Mouse (Mus musculus) embryonic facial prominence, embryonic 10.5 days (tissue): ENCODE measurements around the gene Ccdc62. TPM values are rescaled to one million over a fixed set of nuclear protein-coding genes. Genes with fewer than 3 reads are reported as not detected.

Source experiments
- DNase-seq: peaks from one replicate; pipeline ENCODE4 v3.0.0-alpha.2; 2017; ENCODE audit warnings: low spot score
- H3K27ac ChIP-seq: fragments of 300-500 bp; sonication (generic); replicated peaks from 2 replicates; pipeline ENCODE4 v1.5.1; 2016; ENCODE audit warnings: mild to moderate bottlenecking
- H3K27me3 ChIP-seq: fragments of 300-500 bp; sonication (generic); replicated peaks from 2 replicates; pipeline ENCODE4 v1.6.1; 2016; ENCODE audit warnings: low read depth, mild to moderate bottlenecking; ENCODE audit not compliant: poor library complexity, severe bottlenecking
- H3K36me3 ChIP-seq: fragments of 300-500 bp; sonication (generic); replicated peaks from 2 replicates; pipeline ENCODE4 v1.6.1; 2016; ENCODE audit warnings: mild to moderate bottlenecking, moderate library complexity
- H3K4me1 ChIP-seq: fragments of 300-500 bp; sonication (generic); 2 replicates; pipeline ENCODE4 v1.6.1; 2016
- H3K4me3 ChIP-seq: fragments of 300-500 bp; sonication (generic); 2 replicates; pipeline ENCODE4 v1.5.1; 2016; ENCODE audit warnings: mild to moderate bottlenecking, moderate library complexity
- H3K9me3 ChIP-seq: fragments of 300-500 bp; sonication (generic); 2 replicates; pipeline ENCODE4 v1.6.1; 2016; ENCODE audit warnings: mild to moderate bottlenecking
- WGBS: fragments of 180-500 bp; shearing (Covaris S2); methylation state at CpG from one replicate; pipeline ENCODE4 v1.1.7; 2016; 5-methylcytosine and 5-hydroxymethylcytosine counted together
- microRNA-seq: library from miRNA; unstranded; fragments of <30 nt; microRNA quantifications from one replicate; pipeline ENCODE4, GENCODE M21; 2017
- polyA plus RNA-seq: library from polyadenylated mRNA; unstranded; fragments of >200 nt; fragmentation: Nextera tagmentation; extraction: Ambion mirVana; gene quantifications from 2 replicates; pipeline ENCODE4 v1.2.1, GENCODE M21; 2016

Gene Ccdc62
- polyA plus RNA-seq, 1 experiment from 2014 or later: 5.9 TPM

DNA sequence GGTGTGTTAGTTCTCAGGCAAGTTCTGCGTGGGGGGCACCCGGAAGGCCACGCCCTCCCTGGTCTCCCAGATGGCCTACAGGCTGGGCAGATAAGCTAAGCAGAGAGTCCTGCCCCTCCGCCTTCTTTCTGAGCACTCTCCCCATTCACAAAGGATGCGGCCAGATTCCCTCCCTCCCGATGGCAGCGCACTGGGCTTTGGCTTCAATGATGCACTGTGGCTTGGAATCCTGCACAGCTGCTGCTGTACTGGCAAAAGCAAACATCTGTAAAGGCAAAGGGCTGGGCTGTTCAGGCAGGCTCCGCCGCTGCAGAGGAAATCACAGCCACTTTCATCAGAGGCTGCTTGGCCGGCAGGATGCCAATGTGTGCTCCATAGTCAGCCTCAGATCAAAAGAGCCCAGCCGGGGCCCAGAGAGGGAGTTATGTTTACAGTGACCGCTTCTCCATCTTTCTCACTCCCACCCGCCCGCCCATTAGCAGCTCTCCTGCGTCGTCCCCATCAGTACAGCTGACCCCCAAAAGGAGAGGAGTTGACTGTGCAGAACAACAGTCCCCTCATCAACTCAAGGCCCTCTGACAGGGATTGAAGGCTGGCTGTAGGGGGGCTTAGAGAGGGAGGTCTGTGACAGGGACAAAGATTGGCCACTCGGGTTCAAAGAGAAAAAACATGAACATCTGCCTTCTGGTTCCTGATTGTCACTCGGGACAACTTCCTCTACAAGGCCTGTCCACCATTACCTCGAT is 80.6 kb downstream of the Ccdc62 start:
- WGBS: 19% methylated on average over 19 of the region's 19 CpGs

DNA sequence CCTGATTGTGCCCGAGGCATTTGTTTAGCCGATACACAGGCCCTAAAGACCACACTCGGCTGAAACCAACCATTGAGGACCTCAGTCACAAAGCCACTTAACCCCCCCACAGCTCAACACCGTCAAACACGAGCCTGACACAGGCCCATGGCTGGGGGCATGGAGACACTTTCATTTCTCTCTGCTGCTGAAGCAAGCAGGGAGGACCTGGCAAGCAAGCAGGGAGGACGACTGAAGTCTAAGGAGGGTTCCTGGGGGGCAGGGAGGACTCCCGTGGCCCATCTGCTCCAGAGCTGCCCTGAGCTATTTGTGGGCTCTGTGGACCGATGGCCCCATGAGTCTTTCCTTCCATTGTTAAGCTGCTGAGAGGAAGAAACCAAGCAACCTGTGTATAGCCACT is 81.4 kb downstream of the Ccdc62 start:
- H3K27ac ChIP-seq: peak overlapping the region; percentile 80

More for the DNA sequence above, 80.6 kb downstream of the Ccdc62 start:
- no peaks in the 10 kb centered on the region for H3K27me3 ChIP-seq
- H3K4me3 ChIP-seq: peak overlapping the region; percentile 28
- H3K36me3 ChIP-seq: peaks cover 59% of the 10 kb centered on the region
- peak; percentile 61 for DNase-seq
- peak overlapping the region; percentile 80 for H3K27ac ChIP-seq
- H3K9me3 ChIP-seq: no peaks in the 10 kb centered on the region
- peaks cover 59% of the 10 kb centered on the region for H3K4me1 ChIP-seq

DNA sequence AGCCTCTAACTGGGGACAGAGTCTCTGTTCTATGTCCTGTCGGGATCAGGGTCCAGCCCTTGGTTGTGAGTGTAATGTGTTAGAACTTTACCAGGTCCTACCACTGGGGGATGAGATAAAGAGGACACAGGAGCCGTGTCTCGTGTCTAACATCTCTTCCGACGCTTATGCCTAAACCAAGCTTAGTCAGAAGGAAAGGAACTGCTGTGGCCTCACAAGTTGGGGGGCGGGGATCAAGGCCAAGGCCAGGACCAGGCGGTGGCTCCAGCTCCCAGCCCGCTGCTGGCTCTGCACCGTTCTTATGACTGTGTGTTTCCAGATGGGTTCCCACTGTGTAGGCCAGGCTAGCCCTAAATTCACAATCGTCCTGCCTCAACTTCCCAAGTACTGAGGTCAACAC is 82.4 kb downstream of the Ccdc62 start:
- no peak overlapping the region for H3K4me3 ChIP-seq
- H3K4me1 ChIP-seq: peaks cover 77% of the 10 kb centered on the region
- DNase-seq: no peak
- H3K9me3 ChIP-seq: no peaks in the 10 kb centered on the region
- peak overlapping the region; percentile 80 for H3K27ac ChIP-seq
- H3K27me3 ChIP-seq: no peaks in the 10 kb centered on the region
- H3K36me3 ChIP-seq: peaks cover 46% of the 10 kb centered on the region
- 84% methylated on average over 10 of the region's 10 CpGs for WGBS

More for the DNA sequence above, 81.4 kb downstream of the Ccdc62 start:
- Histone ChIP-seq H3K36me3 (peaks cover 55% of the 10 kb centered on the region), H3K4me1 (peaks cover 67% of the 10 kb centered on the region), H3K9me3 (no peaks in the 10 kb centered on the region), H3K27me3 (no peaks in the 10 kb centered on the region), H3K4me3 (peak overlapping the region; percentile 28; the same call in 1 of the 2 replicates)
- no peak for DNase-seq
- 20% methylated on average over 8 of the region's 8 CpGs for WGBS

DNA sequence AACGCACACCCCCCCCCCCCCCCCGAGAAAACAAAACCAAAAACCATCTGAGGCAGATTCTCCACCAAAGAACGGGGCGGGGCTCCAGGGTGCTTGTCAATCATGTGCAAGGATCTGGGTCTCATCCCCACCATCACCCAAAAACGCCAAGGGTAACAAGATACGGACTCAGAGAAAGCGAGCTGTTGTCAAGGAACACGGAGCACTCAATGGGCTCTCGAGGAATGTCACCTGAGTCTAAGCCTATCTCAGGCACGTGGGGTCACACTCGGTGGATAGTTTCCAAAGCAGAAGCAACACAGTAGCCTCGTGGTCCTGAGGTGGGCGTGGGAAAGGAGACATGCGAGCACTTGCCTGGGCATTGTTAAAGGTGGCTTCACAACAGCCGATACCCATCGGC is 83.3 kb downstream of the Ccdc62 start:
- no peaks in the 10 kb centered on the region for H3K9me3 ChIP-seq
- no peak for DNase-seq
- H3K27ac ChIP-seq: peak overlapping the region; percentile 35; the same call in 1 of the 2 replicates
- no peak overlapping the region for H3K4me3 ChIP-seq
- no peaks in the 10 kb centered on the region for H3K27me3 ChIP-seq
- peaks cover 84% of the 10 kb centered on the region for H3K4me1 ChIP-seq
- H3K36me3 ChIP-seq: peaks cover 41% of the 10 kb centered on the region
- 79% methylated on average over 16 of the region's 16 CpGs for WGBS

DNA sequence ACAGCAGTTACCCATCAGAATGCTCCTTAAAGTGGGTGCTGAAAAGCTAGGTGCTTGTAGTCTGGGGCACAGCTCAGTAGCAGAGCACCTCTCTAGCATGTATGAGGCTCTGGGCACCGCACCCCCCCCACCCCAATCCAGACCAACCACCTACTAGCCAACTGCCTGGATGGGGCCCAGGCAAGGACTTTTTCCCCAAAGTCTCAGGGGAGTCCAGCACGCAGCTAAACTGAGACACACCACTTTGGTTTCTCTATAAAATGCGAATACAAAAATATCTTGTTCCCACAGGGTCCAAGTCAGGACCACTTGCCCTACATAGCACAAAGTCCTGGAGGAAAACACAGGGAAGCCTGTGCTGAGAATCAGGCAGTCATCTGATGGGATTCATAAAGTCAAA is 83.7 kb downstream of the Ccdc62 start:
- Histone ChIP-seq H3K27me3 (no peaks in the 10 kb centered on the region), H3K36me3 (peaks cover 39% of the 10 kb centered on the region), H3K9me3 (no peaks in the 10 kb centered on the region), H3K4me3 (no peak overlapping the region), H3K4me1 (peaks cover 88% of the 10 kb centered on the region), H3K27ac (peak overlapping the region; percentile 35; the same call in 1 of the 2 replicates)
- 78% methylated on average over 3 of the region's 3 CpGs for WGBS
- DNase-seq: no peak

DNA sequence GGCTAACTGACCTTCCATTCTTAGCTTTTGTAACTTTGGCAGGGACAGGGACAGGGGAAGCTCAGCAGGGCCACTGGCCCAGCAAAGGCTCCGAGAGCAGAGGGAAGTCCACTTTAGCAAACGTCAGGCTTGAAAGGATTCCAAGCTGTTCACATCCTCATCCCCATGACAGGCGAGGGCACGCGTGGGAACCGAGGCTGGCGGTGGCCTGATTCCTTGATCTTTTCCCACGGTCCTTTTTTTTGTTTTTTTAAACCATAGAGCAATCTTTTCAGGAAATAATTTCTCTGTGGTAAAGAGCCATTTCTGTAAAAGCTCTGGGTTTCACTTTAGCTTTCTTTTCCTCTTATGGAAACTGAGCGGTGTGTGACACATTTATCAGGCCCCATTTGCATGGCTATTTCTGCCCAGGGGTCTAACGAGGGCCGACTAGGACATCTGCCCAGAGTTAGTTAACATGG is 84.3 kb downstream of the Ccdc62 start:
- no peak overlapping the region for H3K27ac ChIP-seq
- no peaks in the 10 kb centered on the region for H3K27me3 ChIP-seq
- peaks cover 35% of the 10 kb centered on the region for H3K36me3 ChIP-seq
- WGBS: 20% methylated on average over 11 of the region's 11 CpGs
- no peaks in the 10 kb centered on the region for H3K9me3 ChIP-seq
- H3K4me1 ChIP-seq: peaks cover 94% of the 10 kb centered on the region
- H3K4me3 ChIP-seq: no peak overlapping the region
- DNase-seq: no peak

DNA sequence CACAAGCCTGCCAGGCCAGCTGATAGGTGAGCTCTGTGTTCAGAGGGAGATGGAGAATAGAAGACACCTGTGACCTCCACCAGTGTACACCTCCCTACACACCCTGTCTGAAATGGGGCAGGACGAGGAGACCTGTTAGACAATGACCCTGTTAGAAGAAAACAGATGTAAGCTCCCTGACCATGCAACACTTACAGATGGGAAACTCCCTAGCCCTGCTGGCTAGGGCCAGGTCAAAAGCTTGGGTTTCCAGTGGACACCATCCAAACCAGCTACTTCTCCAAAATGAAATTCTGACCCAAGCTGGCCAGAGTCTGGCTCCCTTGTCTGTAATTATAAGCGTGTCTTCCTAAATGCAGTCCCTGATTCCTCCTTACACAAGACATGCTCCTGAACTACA is 85.2 kb downstream of the Ccdc62 start:
- H3K4me1 ChIP-seq: peaks cover 93% of the 10 kb centered on the region
- WGBS: 67% methylated on average over 2 of the region's 2 CpGs

DNA sequence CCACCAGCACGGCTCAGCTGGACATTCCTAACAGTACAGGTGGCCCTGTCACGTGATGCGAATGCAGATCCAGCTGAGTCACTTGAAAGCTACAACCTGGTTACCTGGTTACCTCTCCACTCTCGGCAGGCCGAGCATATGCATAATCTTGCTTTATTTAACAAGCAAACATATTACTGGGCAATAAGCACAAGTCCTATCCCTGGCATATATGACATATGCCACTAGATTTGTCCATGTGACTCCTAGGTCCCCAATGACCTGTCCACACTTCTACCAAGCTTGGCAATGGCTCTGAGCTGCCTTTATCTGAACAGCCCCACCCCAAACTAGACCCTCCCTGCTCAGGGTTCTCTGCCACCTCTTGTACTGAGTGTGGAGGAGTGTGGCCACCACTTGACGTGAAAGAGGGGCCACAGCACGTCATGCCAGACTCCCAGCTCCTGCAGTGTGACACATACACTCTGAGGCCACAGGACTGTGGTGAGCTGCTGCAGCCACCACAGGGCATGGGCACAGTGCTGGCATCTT is 85.9 kb downstream of the Ccdc62 start:
- peaks cover 90% of the 10 kb centered on the region for H3K4me1 ChIP-seq
- 0 out of 2 replicates have a peak overlapping the region, but pooled peaks have one; percentile 10 for H3K27ac ChIP-seq
- 90% methylated on average over 7 of the region's 7 CpGs for WGBS
- H3K9me3 ChIP-seq: no peaks in the 10 kb centered on the region
- no peak for DNase-seq
- no peaks in the 10 kb centered on the region for H3K27me3 ChIP-seq
- no peak overlapping the region for H3K4me3 ChIP-seq
- peaks cover 38% of the 10 kb centered on the region for H3K36me3 ChIP-seq

More for the DNA sequence above, 85.2 kb downstream of the Ccdc62 start:
- DNase-seq: no peak
- H3K36me3 ChIP-seq: peaks cover 32% of the 10 kb centered on the region
- H3K4me3 ChIP-seq: no peak overlapping the region
- H3K9me3 ChIP-seq: no peaks in the 10 kb centered on the region
- no peak overlapping the region for H3K27ac ChIP-seq
- H3K27me3 ChIP-seq: no peaks in the 10 kb centered on the region

DNA sequence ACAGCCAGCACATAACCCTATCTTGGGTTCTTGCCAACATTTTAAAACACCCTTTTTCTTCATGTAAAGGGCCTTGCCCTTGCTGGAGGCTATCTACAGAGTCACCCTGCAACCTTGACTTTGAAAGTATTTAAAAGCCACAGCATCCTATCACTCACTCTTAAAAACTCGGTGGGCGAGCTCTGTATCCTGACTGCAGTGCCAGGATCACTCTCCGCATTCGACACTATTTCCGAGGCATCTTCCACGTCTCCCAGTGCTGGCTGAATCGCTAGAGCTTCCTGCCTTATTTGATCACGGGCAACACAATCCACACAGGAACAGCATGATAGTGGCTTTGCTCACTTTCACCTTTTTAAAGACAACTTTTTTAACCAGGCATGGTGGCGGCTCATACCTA is 87.5 kb downstream of the Ccdc62 start:
- Histone ChIP-seq H3K9me3 (no peaks in the 10 kb centered on the region), H3K4me1 (peaks cover 79% of the 10 kb centered on the region), H3K4me3 (no peak overlapping the region), H3K27ac (no peak overlapping the region), H3K27me3 (no peaks in the 10 kb centered on the region), H3K36me3 (peaks cover 48% of the 10 kb centered on the region)
- 87% methylated on average over 9 of the region's 9 CpGs for WGBS
- no peak for DNase-seq

DNA sequence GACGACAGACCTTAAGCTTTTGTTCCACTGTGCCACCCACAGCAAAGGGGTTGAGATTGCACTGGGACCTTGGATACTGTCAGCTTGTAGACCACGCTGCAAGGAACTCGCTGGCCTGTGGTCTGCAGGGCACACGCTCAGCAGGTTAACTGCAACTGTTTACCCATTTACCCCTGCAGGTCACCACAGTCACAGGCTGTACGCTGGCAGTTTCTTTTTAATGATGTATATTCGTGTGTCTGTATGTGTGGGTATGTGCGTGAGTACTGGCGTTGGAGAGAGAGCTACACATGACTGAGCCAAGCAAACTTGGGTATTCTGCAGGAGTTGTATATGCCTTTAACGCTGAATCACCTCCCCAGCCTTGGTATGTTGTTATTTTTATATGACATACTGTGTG is 88.2 kb downstream of the Ccdc62 start:
- peaks cover 77% of the 10 kb centered on the region for H3K4me1 ChIP-seq
- H3K27me3 ChIP-seq: no peaks in the 10 kb centered on the region
- H3K27ac ChIP-seq: no peak overlapping the region
- H3K4me3 ChIP-seq: no peak overlapping the region
- H3K9me3 ChIP-seq: no peaks in the 10 kb centered on the region
- 89% methylated on average over 9 of the region's 9 CpGs for WGBS
- H3K36me3 ChIP-seq: peaks cover 43% of the 10 kb centered on the region
- no peak for DNase-seq

Small RNAs within 50 kb of the gene (microRNA-seq; reads per million reads assigned to microRNA genes)
- gene Mir7032: not detected

Other genes with a start within 250 kb of the Ccdc62 start
- gene Clip1, start 246.1 kb upstream of the Ccdc62 start, polyA plus RNA-seq: 52.9 and 54.0 TPM in 2 replicates
- gene Zcchc8, start 209.6 kb upstream of the Ccdc62 start, polyA plus RNA-seq: 86.3 and 93.8 TPM in 2 replicates
- gene Rsrc2, start 181.3 kb upstream of the Ccdc62 start, polyA plus RNA-seq: 142 and 144 TPM in 2 replicates
- 45.3 and 46.4 TPM in 2 replicates for gene Kntc1, start 181.0 kb upstream of the Ccdc62 start, polyA plus RNA-seq
- gene Hcar2, start 65.2 kb upstream of the Ccdc62 start, polyA plus RNA-seq: not detected in 2 replicates
- 0.09 TPM in 2 replicates for gene Hcar1, start 50.7 kb upstream of the Ccdc62 start, polyA plus RNA-seq
- gene Denr, start 23.5 kb upstream of the Ccdc62 start, polyA plus RNA-seq: 180 and 184 TPM in 2 replicates
- gene Gm43518, start 3.3 kb upstream of the Ccdc62 start, polyA plus RNA-seq: 2.0 TPM in 2 replicates
- gene Hip1r, start 42.9 kb downstream of the Ccdc62 start, polyA plus RNA-seq: 8.5 and 10.7 TPM in 2 replicates
- 43.8 and 47.6 TPM in 2 replicates for gene Vps37b, start 101.6 kb downstream of the Ccdc62 start, polyA plus RNA-seq
- 0.34 and 0.76 TPM in 2 replicates for gene Abcb9, start 165.1 kb downstream of the Ccdc62 start, polyA plus RNA-seq
- gene Ogfod2, start 181.6 kb downstream of the Ccdc62 start, polyA plus RNA-seq: 16.0 and 16.3 TPM in 2 replicates
- gene Arl6ip4, start 185.4 kb downstream of the Ccdc62 start, polyA plus RNA-seq: 134 and 137 TPM in 2 replicates